Mouse (Mus musculus) splenic B cell, adult 2 months (primary cell): Measurements from ENCODE around the gene Casc3.

Source experiments
- DNase-seq: peaks from one replicate; pipeline ENCODE4 v3.0.0-alpha.2; 2011; ENCODE audit warnings: low read depth, low spot score
- H3K27me3 ChIP-seq: 2 replicates; pipeline ENCODE4 v1.6.1; 2012; ENCODE audit warnings: mild to moderate bottlenecking, low read length, moderate library complexity, mixed read lengths; ENCODE audit not compliant: control insufficient read depth, poor library complexity, insufficient read depth, severe bottlenecking
- H3K36me3 ChIP-seq: 2 replicates; pipeline ENCODE4 v1.6.1; 2012; ENCODE audit warnings: mild to moderate bottlenecking, low read length, moderate library complexity, mixed read lengths; ENCODE audit not compliant: control insufficient read depth, poor library complexity, insufficient read depth, severe bottlenecking

The Casc3 gene

DNA sequence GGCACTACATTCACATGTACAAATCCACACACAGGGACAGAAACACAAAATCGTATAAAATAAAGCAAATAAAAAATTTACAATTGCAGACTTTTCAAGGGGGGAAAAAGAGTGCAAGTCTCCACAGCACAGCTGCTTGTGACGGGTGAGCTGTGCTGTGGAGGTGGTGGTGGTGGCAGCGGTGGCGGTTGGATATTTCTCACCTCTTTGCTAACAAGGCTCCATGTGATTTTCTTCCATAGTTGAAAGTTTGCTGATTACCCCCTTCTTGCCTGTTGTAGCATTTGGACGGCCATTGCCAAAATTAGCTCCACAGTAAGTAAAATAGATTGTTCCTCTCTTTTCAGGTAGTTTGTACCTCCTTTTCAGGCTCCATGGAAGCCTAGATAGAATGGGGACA is at the start of gene Casc3:
Casc3 (plus strand) TSS at position 301 of the 400 bp plus-strand sequence.
- peaks cover 18% of the 10 kb centered on the region for H3K36me3 ChIP-seq
- no peak for DNase-seq
- H3K27me3 ChIP-seq, result no peaks in the 10 kb centered on the region

DNA sequence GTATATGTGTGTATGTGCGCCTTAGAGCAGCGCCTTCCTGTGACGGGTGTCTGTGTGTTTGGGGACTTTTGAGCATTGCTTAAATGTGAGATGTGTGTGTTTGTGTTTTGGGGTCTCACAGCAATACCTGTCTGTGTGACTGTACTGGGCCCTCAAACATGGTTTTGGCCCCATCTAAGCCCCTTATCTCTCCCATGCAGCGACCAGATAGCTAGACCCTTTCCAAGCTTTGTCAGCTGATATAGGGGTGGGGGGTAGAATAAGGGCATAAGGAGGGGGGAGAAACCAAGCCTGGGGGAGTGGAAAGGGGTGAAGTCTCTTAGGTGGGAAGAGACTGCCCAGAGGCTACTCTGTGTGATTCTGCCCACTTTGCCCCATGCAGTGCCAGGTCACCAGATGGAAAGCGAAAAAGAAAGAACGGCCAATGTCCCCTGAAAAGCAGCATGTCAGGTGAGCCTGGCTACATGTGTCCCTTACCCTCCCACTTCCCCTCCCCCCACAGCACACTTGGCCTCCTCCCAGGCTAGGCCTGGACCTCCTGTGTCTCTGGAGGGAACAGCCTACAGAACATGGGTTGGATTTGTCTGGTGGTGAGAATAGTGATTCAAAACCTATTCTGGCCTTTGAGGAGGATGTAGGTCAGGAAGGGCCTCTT is 48.9 kb upstream of the Casc3 start:
- Histone ChIP-seq H3K36me3 (no peaks in the 10 kb centered on the region), H3K27me3 (no peaks in the 10 kb centered on the region)
- DNase-seq, result no peak

DNA sequence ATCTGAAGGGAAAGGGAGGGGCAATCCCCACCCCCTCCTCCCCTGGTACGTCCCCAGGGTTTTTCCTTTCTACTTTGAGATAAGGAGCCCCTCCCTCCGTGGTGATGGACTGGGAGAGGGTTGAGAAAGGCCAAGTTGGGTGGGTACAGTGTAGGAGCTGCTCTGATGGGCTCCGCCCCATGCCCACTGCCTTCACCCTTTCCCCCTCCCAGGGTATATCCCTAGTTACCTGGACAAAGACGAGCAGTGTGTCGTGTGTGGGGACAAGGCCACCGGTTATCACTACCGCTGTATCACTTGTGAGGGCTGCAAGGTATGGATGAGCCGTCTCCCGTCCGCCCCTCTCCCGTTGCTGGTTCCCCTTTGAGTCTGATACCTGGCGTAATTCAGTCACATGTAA is 48.0 kb upstream of the Casc3 start:
- Histone ChIP-seq H3K36me3 (no peaks in the 10 kb centered on the region), H3K27me3 (no peaks in the 10 kb centered on the region)
- DNase-seq, result no peak

DNA sequence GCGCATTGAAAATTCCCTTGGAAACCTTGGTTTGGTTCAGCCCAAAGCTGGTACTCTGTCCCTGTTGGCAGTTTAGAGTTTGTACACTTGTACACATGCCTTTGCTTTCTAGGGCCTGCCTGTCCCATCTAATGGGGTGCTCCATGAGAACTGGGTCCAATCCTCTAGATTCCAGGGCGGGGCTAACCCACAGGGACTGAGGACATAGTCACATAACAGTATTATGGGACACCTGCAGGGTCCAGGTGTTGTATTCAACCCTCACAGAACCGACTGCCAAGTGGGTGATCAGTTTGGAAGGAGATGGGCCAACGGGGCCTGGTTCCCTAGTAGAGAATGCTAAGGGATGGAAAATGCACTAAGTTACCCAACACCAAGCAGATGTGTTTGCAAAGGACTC is 42.8 kb upstream of the Casc3 start:
- no peaks in the 10 kb centered on the region for H3K36me3 ChIP-seq
- DNase-seq, result no peak
- H3K27me3 ChIP-seq, result no peaks in the 10 kb centered on the region

DNA sequence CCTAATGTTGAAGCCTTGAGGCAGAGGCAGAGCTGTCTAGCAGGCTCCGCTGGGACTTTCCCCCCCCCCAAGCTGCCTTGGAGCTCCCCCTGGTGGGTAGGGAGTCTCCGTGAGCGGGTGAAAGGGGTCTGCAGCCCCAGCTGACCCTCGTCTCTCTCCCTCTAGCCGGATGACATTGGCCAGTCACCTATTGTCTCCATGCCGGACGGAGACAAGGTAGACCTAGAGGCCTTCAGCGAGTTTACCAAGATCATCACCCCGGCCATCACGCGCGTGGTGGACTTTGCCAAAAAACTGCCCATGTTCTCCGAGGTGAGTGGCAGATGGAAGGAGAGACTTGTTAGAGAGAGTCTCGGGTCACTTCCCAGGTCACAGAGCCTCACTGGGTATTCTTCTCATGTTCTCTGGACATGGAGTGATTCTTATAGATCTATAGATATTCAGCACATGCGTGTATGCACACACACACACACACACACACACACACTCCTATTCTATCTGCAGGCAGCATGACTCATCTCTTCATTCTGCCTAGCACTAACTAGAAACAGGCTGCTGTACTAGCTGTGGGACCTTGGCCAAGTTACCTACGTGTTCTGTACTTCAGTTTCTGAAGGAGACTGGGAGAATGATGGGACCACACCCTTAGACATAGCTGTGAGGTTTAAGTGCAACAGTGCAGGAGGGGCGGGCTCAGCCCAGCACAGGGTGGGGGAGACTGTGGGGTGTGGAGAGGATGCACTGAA is 41.8 kb upstream of the Casc3 start:
- H3K27me3 ChIP-seq, result no peaks in the 10 kb centered on the region
- no peaks in the 10 kb centered on the region for H3K36me3 ChIP-seq
- DNase-seq, result no peak

DNA sequence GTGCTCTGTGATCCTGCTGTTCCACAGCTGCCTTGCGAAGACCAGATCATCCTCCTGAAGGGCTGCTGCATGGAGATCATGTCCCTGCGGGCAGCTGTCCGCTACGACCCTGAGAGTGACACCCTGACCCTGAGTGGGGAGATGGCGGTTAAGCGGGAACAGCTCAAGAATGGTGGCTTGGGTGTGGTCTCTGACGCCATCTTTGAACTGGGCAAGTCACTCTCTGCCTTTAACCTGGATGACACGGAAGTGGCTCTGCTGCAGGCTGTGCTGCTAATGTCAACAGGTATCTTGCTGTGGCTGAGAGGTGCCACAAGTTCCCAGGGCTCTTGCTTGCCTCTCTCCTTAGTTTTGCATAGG is 41.2 kb upstream of the Casc3 start:
- no peak for DNase-seq
- H3K27me3 ChIP-seq, result no peaks in the 10 kb centered on the region
- H3K36me3 ChIP-seq, result no peaks in the 10 kb centered on the region

DNA sequence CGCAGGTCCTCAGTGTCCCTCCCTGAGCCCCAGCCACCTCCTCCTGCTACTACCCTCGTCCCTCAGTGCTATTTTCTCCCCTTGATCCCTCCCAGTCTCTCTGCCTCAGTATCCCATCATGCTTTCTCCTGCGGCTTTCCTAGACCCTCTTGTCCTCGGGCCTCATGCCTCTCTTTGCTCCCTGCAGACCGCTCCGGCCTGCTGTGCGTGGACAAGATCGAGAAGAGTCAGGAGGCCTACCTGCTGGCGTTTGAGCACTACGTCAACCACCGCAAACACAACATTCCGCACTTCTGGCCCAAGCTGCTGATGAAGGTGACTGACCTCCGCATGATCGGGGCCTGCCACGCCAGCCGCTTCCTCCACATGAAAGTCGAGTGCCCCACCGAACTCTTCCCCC is 40.6 kb upstream of the Casc3 start:
- Histone ChIP-seq H3K27me3 (no peaks in the 10 kb centered on the region), H3K36me3 (no peaks in the 10 kb centered on the region)
- no peak for DNase-seq

DNA sequence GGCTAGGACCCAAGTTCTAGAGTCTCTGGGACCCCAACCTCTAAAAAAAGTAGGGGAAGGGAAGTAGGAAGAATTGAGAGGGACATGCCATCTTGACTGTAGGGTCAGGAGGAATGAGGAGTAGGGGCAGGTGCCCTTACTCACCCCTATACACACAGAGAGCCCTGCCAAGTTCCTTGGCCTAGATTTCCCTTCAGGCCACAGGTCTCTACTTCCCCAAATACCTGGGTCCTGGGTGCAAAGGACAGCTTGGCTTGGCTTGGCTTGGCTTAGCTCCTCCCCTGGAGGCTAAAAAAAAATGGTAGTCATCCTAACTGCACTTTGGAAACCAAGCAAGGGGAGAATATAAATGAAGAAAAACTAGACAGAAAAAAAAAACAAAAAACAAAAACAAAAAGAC is 40.0 kb upstream of the Casc3 start:
- no peak for DNase-seq
- Histone ChIP-seq H3K36me3 (no peaks in the 10 kb centered on the region), H3K27me3 (no peaks in the 10 kb centered on the region)

DNA sequence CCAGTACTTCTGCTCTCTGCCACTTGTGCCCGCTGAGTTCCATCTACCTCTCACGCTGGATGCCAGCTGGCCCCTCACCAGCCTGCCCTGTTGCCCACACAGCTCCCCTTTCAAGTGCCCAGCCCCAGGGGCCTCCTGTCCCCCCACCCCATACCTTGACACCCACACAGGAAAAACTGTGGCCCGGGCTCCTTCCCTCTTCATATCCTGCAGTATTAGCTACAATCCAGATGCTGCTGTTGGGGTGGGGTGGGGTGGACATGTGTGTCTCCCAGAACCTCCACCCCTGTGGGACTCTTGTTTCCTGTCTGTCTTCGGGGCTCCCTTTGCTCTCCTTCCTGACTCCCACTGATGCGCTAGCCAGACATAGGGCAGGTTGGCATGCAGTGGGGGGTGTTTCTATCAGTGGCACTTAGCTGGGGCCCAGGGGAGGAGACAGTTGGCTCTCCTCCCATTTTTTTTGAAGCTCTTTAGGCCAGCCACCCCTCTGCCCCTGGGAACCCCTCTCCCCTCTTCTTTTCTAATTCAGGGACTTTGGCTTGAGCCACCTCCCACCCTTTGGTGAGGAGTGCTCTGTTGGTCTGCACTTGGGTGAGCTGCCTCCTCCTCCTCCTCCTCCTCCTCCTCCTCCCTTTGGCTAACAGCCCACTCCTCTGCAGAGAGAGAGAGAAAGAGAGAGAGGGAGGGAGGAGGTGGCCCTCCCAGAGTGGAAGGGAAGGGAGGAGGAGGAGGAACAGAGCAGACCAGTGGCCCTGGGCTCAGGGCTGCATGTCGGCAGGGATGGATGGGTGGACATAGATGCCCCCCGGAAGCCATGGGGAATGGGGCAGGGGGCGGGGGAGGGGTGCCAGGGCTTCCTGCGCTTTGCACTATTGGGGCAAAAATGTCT is 39.0 kb upstream of the Casc3 start:
- DNase-seq, result no peak
- H3K36me3 ChIP-seq, result no peaks in the 10 kb centered on the region
- H3K27me3 ChIP-seq, result no peaks in the 10 kb centered on the region

DNA sequence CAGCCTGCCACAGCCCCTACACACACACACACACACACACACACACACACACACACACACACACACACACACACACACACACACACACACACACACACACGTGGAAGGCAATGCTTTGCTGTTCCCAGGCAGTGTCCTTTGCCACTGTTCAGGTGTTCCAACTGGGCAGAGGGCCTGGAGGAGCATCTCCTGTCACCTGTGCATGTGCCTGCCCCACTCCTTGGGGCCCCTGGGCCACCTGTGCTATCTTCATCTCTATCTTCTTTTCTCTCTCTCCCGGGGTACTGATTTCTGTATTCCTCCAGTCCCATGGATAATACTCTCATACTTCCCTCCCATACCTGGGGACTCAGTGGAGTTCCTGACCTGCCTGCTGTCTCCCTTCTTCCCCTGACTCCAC is 38.4 kb upstream of the Casc3 start:
- Histone ChIP-seq H3K27me3 (no peaks in the 10 kb centered on the region), H3K36me3 (no peaks in the 10 kb centered on the region)
- DNase-seq, result no peak

DNA sequence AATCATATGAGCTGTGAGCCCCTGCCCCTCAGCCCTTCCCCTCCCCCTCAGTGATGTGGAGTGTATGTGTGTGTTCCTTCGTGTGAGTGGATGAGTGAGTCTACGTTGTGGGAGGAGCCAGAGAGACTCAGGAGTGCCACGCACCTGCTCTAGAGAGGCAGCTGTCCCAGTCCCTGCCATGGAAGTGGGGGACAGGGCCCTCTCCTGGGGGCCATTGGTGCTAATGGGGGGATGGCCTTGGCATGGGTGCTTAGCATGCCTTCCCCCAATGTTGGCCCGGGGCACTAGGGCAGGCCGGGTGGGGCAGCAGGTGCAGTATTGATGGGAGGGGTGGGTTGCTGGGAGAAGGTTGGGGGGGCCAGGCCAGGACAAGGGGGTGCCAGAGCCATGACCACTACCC is 37.9 kb upstream of the Casc3 start:
- Histone ChIP-seq H3K36me3 (no peaks in the 10 kb centered on the region), H3K27me3 (no peaks in the 10 kb centered on the region)
- no peak for DNase-seq

DNA sequence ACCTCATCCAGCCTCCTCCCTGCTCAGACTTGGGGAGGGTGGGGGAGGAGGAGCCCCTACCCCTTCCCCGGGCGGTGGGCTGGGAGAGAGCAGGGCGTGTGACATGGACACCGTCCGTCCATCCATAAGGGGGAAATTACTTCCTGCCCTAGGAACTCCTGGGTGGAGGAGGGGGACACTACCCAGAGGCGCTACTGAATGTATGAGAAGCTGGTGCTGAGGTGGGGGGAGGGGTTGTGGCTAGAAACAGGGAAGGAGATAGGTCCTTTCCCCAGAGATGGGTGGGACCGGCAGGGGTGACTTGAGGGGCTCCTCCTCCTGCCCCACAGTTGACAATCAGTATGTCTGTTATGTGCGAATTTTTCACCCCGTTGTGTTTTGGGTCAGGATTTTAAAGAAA is 37.4 kb upstream of the Casc3 start:
- DNase-seq, result no peak

DNA sequence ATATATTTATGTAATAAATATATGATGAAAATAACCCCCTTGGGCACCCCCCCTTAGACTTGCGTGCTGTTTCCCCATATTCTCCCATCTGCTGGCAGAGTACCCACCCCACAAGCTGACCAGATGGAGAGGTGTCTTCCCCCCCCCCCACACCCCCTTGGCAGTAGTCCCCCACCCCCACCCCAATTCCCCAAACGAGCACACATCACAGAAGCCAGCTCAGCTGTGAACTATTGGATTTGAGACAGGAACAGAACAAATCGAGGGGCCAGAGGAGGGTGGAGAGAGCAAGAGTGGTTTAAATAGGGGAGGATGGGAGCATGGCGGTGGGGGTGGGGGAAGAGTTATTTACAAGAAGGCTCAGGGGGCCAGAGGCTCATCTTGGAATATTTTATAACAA is 37.0 kb upstream of the Casc3 start:
- H3K27me3 ChIP-seq, result no peaks in the 10 kb centered on the region
- DNase-seq, result no peak
- H3K36me3 ChIP-seq, result no peaks in the 10 kb centered on the region

More for the DNA sequence above, 37.4 kb upstream of the Casc3 start:
- H3K27me3 ChIP-seq, result no peaks in the 10 kb centered on the region
- H3K36me3 ChIP-seq, result no peaks in the 10 kb centered on the region

DNA sequence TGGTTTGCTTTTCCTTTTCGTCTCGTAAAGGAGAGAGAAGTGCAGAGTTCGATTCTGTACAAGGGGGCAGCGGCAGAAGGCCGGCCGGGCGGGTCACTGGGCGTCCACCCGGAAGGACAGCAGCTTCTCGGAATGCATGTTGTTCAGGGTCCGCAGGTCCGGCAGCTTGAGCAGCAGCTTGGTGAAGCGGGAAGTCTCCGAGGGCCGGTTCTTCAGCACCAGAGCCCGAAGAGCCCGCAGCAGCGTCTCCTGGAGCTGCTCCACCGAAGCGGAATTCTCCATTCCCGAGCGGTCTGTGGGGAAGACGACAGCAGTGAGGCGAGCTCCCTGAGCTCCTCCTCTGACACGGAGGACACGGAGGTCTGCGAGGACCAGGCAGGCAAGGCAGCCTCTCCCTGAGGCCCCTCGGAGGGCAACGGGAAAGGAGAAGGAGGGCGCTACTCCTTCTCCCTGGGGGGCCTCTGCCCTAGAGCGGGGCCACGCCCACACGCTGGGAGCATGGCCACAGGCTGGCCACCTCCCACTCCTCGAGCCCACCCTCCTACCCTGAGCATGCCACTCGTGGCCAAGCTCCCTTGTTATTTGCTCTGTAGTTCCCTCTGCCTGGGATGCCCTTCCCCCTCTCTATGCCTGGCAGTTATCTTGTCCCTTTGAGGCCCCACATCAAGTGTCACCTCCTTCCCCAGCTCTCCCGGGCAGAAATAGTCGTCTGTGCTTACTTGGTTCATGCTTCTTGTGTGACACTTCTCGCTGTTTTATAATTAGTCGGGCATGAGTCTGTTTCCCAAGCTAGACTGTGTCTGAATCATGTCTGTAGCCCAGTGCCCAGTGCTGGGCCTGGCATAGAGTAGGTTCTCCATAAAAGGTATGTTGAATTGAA is 36.3 kb upstream of the Casc3 start:
- DNase-seq, result no peak
- Histone ChIP-seq H3K36me3 (no peaks in the 10 kb centered on the region), H3K27me3 (no peaks in the 10 kb centered on the region)
